Mouse (Mus musculus) ES-CJ7 (cell line): ENCODE data around the gene Fhit.
A peak's percentile ranks its signal among the peaks of the same experiment; 100 is the strongest.

Experiments
- DNase-seq: peaks from one replicate; pipeline ENCODE4 v3.0.0; 2011; ENCODE audit warnings: low read depth, low spot score

Fhit gene

DNA sequence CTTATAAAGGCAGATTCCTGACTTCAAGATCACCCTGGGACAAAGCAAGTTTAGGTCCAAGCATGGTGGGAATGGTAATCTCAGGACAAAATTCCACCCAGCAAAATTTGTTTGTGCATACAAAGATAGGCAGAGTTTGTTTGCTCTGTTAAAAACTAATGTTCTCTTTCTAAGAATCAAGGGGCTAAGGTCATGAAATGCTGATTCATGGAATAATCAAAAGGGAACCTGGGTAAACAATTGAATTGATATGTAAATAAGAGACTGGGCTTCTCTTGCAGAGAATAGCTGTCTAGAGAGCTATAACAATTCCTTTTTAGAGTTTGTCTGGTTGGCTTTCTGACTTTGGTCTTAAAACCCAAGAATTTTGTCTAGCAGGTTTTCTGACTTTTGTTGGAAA is 647.8 kb downstream of the Fhit start:
- DNase-seq, result no peak

GRCm38 (mm10) chr14:10509252-10509651 is 652.6 kb downstream of the Fhit start:
- DNase-seq, result no peak

- no peak for DNase-seq
Measured at GRCm38 (mm10) chr14:10507560-10507959, 654.3 kb downstream of the Fhit start.

DNA sequence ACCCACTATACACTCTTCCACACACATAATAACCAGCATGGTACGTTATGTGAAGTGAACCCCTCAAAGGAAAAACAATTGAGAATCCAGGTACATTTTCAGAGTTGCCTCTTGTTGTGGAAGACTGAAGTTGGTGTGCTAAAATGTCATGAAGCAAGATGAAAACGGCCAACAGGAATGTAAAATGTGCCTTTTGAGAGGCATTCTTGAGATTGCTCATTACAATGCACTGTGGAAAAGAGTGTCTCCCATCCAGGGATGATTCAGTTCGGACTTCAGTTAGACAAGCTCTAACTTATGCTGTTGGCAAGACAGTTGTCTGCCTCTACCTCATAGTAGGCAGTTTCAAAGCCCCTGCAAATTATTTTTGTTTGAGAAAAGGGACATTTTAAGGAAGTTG is 676.0 kb downstream of the Fhit start:
- no peak for DNase-seq

DNA sequence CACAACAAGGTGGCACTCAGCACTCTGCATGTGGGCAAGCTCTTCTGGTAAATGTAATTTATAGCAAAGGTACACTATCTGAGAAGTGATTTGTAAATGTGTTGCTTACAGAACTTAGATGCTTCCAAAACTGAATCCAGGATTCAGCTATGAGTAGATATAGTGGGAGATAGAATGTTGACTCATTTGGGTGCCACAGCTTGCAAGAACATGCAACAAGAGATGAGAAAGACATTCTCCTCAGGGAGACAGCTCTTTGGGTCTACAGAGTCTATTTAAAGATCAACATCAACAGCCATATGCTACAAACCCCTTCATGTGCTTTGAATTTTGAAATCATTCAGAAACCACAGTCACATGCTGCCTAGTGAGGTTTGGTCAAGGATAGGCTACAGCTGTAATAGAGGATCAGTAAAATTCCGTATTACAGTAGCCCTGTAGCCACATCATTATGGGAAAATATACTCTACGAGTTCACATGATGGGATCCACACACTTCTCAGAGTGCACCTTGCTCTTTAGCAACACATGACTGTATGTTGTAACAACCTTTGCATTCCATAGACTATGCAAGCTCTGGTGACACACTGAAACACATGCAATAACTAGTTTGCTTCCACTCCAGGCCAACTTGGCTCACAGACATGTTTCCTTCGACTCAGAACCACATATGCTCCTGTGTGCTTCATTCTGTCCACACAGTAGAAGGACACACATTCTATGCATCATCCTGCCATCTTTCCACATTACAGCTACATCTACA is 678.8 kb downstream of the Fhit start:
- no peak for DNase-seq

- DNase-seq, result no peak
Measured at GRCm38 (mm10) chr14:10481370-10481769, 680.5 kb downstream of the Fhit start.

- DNase-seq, result no peak
Measured at GRCm38 (mm10) chr14:10480681-10481080, 681.2 kb downstream of the Fhit start.

DNA sequence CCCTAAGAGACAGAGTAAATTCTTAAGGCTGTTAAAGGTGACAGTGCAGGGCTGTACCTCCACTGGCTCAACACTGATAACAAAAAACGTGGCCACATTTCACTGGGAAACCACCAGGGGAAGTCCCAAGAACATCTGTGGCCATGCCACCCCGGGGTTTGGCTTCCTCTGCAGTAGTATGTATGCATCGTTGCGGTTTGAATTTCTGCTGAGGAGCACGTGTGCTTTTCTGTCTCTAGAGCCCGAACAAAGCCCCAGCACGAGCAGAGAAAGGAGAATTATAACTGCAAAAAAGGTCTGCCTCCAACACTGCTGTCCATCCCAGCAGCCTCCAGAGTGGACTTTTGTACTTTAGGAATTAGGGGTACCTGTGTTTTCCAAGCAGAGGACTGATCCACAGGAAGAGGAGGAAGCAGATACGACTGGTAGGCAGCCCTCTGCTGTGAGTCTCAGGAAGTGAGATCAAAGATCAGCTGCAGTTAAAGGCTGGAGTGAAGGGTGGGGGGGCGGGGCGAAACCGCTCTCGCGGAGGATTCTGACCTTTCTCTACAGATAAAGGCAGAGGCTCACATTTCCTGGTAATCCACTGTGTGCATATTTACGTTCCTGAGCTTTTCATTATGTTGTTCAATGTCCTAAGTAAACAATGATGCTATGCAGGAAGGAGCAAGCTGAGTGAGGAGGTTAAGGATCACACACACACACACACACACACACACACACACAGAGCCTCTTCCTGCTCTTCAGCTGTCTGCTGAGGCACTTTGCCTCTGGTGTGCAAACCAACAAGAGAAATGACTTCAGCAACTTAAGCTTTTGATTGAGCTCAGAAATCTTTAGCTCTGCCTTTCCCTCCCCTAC is 708.6 kb downstream of the Fhit start:
- peak; percentile 50 for DNase-seq

DNA sequence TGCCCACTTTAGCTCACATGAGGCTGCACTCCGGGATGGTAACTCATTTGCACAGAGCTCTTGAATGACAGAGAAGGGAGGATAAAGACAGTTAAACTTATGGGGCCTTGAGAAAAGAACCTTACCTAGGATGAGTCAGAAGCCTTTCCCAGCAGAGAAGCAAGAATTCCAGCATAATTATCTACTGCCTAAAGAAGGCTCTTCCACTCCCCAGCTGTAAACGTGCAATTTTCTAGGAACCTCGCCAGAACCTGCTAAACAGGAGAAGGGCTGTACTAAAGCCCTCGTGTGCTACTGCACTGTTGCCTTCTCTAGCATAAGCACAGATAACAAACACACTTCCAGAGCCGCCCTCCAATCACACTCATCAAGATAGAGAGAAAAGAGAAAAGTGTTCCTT is 709.6 kb downstream of the Fhit start:
- DNase-seq, result no peak

- no peak for DNase-seq
Measured at GRCm38 (mm10) chr14:10445360-10445759, 716.5 kb downstream of the Fhit start.

DNA sequence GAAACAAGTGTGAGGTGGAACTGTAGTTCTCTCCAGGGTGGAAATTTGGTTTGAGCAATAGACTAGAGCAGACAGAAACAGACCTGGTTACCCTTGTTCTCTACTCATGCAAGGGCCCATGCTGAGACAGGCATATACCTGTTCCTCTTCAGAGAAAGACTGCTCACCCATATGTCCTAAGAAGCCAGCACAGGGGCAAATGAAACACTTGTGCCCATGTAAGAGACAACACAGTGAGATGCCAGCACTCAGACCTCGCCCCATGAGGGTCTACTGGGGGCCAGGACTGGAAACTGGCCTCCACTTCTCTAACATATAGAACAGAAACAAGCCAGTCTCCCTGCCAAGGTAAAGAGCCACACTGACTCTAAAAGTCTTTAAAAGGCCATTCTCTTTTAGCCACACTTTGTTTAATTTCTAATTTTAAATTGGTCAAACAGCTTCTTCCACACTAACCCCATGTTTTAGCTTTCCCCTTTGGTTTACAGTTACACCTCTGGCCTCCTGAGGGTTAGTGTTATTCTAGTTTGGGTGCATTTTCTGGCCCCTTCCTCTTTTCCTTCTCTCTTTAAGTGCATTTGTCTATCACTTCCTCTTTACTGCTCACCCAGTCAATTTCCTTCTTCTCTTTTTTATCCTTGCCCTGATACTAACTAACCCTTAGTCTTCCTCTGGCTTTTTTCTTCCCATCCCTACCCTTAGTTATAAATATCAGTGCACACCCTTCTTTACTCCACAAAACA is 722.7 kb downstream of the Fhit start:
- DNase-seq, result no peak

DNA sequence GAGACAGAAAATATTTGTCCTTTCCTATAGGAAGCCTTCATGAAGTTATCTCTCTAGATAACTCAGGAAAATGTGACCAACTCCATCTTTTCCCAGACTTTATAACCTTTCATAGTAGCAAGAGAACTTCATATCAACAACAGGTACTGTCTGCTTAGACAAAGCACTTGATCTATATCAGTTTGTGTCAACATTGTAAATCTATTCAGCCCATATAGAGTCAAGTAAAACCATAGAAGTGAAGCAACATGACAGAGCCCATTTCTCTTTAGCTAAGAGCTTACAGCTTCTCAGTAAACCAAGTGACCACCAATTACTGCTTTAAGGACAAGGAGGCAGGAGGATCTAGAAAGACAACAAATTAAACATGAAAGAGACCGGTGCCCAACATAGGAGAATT is 725.6 kb downstream of the Fhit start:
- no peak for DNase-seq

DNA sequence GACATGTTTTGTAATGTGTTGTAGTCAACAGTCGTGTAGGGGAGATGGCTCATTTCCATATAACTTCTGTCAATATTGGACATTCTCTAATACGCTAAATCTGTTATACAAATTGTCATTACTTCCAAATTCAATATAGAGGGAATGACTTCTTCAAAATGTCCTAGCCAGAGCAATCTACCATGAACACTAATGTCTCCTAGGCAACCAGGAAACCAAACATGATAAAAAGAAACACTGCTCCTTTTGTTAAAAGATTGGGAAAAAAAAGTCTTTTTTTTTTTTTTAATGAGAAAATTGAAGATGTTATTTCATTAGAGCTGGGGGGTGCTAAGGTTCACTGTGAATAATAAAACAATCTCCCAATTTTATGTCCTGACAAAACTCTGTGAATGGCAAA is 729.3 kb downstream of the Fhit start:
- no peak for DNase-seq

GRCm38 (mm10) chr14:10430396-10431000 is 731.3 kb downstream of the Fhit start:
- DNase-seq, result no peak

DNA sequence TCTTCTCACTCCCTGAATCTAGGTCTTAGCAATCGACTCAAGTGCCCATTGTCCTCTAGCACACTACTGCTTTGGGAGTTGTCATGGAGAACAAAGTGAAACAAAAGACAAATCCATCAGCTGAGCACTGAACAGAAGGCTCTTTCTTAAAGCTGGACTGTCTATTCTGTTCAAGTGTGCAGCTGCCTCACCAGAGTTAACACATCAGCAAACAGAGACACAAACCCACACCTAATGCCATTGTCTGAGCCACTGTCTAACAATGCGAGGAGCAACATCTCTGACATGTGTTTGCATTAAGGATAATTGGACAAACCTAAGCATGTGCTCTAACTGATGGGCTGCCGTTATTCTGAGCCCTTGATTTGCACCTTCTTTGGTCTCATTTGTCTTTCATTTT is 738.3 kb downstream of the Fhit start:
- DNase-seq, result peak; percentile 14

GRCm38 (mm10) chr14:10422261-10422660 is 739.6 kb downstream of the Fhit start:
- DNase-seq, result peak; percentile 56

- DNase-seq, result no peak
Measured at GRCm38 (mm10) chr14:10415068-10415467, 746.8 kb downstream of the Fhit start.

DNA sequence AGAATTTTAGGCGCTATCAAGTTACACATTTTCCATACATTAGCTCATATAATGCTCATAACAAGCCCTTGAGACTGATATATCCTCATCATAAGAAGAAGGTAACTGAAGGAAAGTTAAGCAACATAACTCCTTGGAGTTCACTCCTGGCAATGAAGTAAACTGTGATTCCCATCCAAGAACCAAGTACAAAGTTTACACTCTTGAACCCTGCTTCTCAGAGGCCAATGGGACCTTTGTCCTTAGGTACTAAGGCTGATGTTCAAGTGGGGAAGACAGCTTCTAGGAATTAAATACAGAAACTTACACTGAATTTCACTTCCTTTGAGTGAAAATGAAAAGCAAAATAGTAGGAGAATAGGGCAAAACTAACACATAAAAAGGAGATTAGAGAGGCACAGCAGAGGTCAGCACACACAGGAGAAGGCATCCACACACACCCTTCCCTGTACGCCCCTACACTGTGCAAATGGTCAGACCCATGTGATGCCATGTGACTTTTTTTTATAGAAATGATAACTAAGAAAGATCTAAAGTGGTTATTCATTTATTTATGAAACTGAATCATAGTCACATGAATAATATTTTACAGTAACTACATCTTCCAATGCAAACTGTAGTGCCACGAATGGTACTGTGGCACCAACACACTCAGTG is 752.4 kb downstream of the Fhit start:
- DNase-seq, result no peak

DNA sequence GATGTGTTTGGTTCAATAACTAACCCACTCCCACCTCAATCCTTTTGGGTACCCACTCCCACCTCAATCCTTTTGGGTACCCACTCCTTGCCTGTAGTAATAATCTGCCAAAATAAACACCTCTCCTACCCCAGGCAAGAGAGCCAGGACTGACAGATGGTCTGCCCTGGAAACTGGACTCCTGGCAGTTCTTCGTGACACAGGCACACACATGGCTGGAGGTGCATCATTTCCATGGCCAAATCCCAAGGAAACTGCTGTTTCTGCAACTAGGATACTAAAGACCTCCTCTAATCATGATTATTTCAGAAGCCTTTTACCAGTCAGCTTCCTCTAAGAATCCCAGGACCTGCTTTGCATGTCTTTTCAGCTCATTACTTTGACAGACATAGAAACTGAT is 756.5 kb downstream of the Fhit start:
- DNase-seq, result no peak

DNA sequence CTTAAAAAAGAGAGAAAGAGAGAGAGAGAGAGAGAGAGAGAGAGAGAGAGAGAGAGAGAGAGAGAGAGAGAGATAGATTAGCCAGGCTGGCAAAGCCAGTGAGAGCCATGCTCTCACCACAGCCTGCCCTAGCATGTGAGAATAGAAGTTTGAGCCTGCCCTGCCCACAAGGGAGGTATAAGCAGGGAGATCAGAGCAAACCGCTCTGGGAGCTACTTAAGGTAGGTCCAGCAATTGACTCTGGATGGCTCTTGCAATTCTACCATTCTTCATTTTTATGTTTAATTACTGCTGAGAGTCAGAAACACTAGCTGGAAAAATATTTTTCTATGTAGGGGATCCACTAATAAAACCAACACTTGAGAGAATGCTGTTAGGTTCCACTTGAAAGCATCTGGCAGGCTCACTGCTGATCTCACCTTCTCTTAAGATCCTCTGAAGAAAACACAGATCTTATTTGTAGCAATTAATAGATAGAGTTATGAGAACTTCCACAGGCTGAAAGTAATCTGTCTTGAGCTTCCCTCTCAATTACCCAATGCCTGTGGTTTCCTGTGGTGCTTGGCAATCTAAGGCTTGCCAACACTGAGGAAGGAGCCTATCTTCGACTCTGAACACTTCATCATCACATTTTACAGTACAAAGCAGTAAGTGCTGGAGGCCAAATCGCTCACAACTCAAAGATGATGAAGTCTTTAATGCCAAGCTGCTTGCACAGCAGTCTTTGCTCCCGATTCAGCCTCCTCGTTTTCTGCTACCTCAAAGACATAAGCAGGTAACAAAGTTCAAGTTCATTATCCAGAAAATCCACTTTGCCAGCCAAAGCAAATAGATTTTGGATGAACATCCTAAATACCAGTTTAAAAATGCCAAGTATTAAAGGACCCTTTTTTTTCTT is 793.8 kb downstream of the Fhit start:
- DNase-seq, result no peak
